Comparison of ENCODE assay signal across 10 mouse cellular contexts in the genomic region with DNA sequence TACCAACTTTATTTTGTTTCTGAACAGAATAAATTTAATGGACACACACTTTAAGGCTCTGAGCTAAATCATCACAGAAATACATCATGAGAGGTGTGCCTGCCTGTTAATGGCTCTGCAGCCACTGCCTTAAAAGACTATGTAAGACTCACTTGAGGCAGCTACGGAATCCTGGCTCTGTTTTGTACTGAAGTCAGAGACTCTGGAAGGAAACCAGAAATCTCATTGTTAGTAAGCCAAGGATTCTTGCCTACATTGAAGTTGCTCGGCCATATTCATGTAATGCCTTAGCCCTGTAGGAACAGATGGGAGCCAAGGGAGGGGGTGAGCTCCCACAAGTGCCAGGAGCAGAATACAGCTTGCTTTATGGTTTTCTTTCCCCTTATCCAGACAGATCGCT.
DNase-seq lines count a peak whose midpoint lies in the region; ATAC-seq and TF ChIP-seq lines count a peak whose summit lies in the region.
"Had no signal": no experiment of that assay in that cellular context is flagged by ENCODE, and none has a peak within 500 bp of the region (broad histone marks: within the 10 kb centered on the region; RNA-seq: fewer than 3 reads in every experiment).

No protein-coding gene starts in this region.

- no peak overlapping the region for H3K4me2 ChIP-seq in limb, embryonic 14.5 days (replicated peaks; ENCODE audit: low read depth, low read length, severe bottlenecking)
- H3K4me2 ChIP-seq: limb, embryonic 13.5 days had no signal

- H3K27ac ChIP-seq in limb, embryonic 14.5 days (replicated peaks; ENCODE audit: low read depth, low read length), result no peak overlapping the region
- H3K27ac ChIP-seq in limb, embryonic 10.5 days, result no peak overlapping the region
- H3K27ac ChIP-seq: limb, embryonic 13.5 days had no signal

- H3K36me3 ChIP-seq in limb, embryonic 14.5 days (ENCODE audit: control insufficient read depth, insufficient read depth, low read length), result no peaks in the 10 kb centered on the region
- no peaks in the 10 kb centered on the region for H3K36me3 ChIP-seq in limb, embryonic 10.5 days
- H3K36me3 ChIP-seq: limb, embryonic 13.5 days had no signal

- no peak overlapping the region for H3K9ac ChIP-seq in limb, embryonic 14.5 days (ENCODE audit: low read depth, low read length, severe bottlenecking)
- H3K9ac ChIP-seq: limb, embryonic 13.5 days had no signal

- no peaks in the 10 kb centered on the region for H3K27me3 ChIP-seq in limb, embryonic 14.5 days (ENCODE audit: control insufficient read depth, insufficient read depth, low read length)
- H3K27me3 ChIP-seq in limb, embryonic 10.5 days (ENCODE audit: low read depth, poor library complexity, severe bottlenecking), result 0 out of 2 replicates have a peak, but pooled peaks cover 4% of the 10 kb centered on the region

- DNase-seq in limb, embryonic 14.5 days (ENCODE audit: low spot score), result peak; percentile 64
- no peak for DNase-seq in limb, embryonic 10.5 days (ENCODE audit: low spot score)
- DNase-seq in cerebellum, adult 8-10 months, result peak; percentile 73
- DNase-seq in layer of hippocampus, adult 18-20 months (ENCODE audit: low spot score in 2 of 2), result peak; percentile 54 to 81
- DNase-seq in right cerebral cortex, adult 18-20 months, result peak; percentile 81
- no peak for DNase-seq in heart, adult 9 months (ENCODE audit: low spot score in 2 of 2)
- DNase-seq in testis, postnatal 10 days (ENCODE audit: low spot score), result no peak
- DNase-seq in gastrocnemius, postnatal 10 days, result no peak
- DNase-seq: kidney, adult 11 months had no signal

- no peak for TF ChIP-seq POLR2A in limb, embryonic 14.5 days (IDR thresholded peaks at IDR 0.05; ENCODE audit: borderline replicate concordance, extremely low read depth, insufficient read depth, insufficient read length)

- peaks cover 4% of the 10 kb centered on the region; the same call in 1 of the 2 replicates for H3K4me1 ChIP-seq in limb, embryonic 14.5 days (ENCODE audit: control insufficient read depth, insufficient read depth, low read length)
- peaks cover 16% of the 10 kb centered on the region for H3K4me1 ChIP-seq in limb, embryonic 10.5 days
- H3K4me1 ChIP-seq: limb, embryonic 13.5 days had no signal

- 42% methylated on average over 3 of the region's 3 CpGs for WGBS in limb, embryonic 14.5 days
- WGBS in limb, embryonic 10.5 days, result 70% methylated on average over 3 of the region's 3 CpGs

- no peak overlapping the region for H3K4me3 ChIP-seq in limb, embryonic 14.5 days (replicated peaks; ENCODE audit: low read length)
- no peak overlapping the region for H3K4me3 ChIP-seq in limb, embryonic 10.5 days
- H3K4me3 ChIP-seq: limb, embryonic 13.5 days had no signal

- no peaks in the 10 kb centered on the region for H3K9me3 ChIP-seq in limb, embryonic 14.5 days (ENCODE audit: control insufficient read depth, low read length)
- no peaks in the 10 kb centered on the region for H3K9me3 ChIP-seq in limb, embryonic 10.5 days (replicated peaks)
- H3K9me3 ChIP-seq: limb, embryonic 13.5 days had no signal

- 0 out of 2 replicates have a peak, but pooled peaks have one; percentile 23 for ATAC-seq in limb, embryonic 14.5 days (ENCODE audit: low FRiP score, low read depth)

Comparison
In these comparisons a context has a peak if more than half of its experiments do, and no peak if none do; other contexts are left out.
1. DNase-seq: peak in limb, embryonic 14.5 days (single experiment), cerebellum, adult 8-10 months (single experiment), layer of hippocampus, adult 18-20 months (2 of 2) and right cerebral cortex, adult 18-20 months (single experiment); none in limb, embryonic 10.5 days (single experiment), heart, adult 9 months (0 of 2), testis, postnatal 10 days (single experiment) and gastrocnemius, postnatal 10 days (single experiment).